Mouse (Mus musculus) fibroblast of lung, adult 2 months (primary cell): ENCODE data around the gene Cdc34b.
"Not testable (repeated sequence)": the region's sequence is repeated elsewhere in the genome, so short reads cannot be mapped to it uniquely, and the experiment has no call there.

Source experiments
- DNase-seq: peaks from one replicate; pipeline ENCODE4 v3.0.0-alpha.2; 2011; ENCODE audit warnings: low read depth

Cdc34b gene

DNA sequence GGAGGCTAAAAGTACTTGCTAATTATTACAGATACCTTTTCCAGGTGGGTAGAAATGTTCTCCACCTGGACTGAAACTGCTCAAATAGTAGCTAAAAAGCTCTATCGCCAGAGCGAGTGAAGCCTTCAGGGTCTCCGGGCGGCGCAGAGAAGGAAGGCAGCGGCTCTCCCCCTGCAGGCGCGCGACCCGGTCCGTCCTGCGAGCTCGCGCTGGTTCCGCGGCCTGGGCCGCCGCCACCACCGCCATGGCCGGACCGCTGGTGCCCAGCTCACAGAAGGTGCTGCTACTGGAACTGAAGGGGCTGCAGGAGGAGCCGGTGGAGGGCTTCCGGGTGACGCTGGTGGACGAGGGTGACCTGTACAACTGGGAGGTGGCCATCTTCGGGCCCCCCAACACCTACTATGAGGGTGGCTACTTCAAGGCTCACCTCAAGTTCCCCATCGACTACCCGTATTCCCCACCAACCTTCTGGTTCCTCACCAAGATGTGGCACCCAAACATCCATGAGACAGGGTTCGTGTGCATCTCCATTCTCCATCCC is at the start of gene Cdc34b:
Gene Cdc34b, plus strand, starts transcription at position 51 of the 541 bp plus-strand sequence.
- DNase-seq = no peak

DNA sequence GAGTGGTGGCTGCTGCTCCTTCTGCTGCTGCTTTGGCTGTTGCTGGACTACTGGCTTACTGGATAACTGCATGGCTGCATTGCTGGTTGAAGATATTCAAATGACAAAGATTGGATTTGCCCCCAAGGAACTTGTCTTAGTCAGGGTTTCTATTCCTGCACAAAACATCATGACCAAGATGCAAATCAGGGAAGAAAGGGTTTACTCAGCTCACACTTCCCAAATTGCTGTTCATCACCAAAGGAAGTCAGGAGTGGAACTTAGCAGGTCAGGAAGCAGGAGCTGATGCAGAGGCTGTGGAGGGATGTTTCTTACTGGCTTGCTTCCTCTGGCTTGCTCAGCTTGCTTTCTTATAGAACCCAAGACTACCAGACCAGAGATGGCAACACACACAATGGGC is 49.1 kb upstream of the Cdc34b start:
- DNase-seq = not testable (repeated sequence)

DNA sequence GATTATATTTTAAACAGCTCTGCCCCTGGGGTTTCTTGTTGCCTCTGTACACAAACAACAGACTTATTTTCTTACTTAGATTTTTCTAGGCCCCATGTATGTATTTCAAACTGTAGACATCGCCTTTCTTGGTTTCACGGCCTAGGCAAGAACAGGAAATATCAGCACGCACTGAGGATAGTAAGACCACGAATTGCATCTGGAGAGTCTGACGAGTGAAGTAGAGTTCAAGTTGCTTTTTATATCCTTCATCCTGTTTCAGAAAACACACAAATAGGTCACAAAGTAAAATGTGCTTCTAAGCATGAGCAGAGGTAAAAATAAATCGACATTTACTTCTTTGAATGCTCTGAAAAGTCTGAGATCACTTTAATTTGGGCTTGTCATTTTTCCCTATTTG is 46.1 kb upstream of the Cdc34b start:
- no peak for DNase-seq

DNA sequence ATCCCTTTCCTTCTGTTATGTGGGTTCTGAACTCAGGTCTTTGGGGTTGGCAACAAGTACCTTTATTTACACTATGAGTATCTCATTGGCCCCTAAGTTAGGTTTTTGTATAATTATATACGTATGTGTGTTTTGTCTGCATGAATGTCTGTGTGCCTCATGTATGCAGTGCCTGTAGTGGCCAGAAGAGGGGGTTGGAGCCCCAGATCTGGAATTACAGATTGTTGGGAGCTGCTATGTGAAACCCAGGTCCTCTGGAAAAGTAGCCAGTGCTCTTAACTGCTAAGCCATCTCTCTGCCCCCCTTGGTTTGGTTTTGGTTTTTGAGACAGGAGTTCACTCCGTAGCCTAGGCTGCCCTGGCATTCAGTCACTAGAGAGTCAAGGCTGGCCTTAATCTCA is 44.4 kb upstream of the Cdc34b start:
- DNase-seq = no peak

DNA sequence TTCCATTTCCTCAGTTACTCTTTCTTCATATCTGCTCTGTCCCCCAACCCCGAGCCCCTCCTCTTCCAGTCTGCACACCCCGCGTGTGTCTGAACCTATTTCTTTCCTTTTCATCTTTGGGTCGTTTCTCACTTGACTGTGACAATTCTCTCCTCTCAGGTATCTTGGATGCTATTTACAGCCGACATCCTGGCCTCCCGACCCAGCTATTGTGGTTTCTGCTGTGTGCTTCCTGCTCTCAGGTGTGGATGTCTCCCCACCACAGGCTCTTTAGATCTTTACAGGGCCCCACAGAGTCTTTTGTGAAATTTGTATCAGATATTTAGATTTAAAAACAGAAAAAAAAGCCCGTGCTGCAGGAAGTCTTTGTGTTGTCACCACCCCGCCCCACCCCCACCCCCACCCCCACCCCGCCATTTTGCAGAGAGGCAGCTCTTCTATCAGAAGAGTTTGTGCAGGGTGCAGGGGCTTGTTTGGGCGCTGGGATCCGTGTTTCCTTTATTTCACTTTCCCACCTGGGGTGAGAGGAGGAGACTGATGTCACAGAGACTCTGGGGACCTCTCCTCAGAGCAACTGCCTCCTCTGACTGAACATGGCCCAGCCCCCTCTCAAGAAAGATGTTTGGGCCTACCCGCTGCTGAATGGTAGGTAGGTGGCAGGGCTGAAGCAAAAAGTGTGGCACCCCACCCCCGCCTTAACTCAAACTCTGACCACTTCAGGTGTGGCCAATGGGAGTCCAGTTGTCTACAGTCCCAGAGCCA is 43.7 kb upstream of the Cdc34b start:
- no peak for DNase-seq

DNA sequence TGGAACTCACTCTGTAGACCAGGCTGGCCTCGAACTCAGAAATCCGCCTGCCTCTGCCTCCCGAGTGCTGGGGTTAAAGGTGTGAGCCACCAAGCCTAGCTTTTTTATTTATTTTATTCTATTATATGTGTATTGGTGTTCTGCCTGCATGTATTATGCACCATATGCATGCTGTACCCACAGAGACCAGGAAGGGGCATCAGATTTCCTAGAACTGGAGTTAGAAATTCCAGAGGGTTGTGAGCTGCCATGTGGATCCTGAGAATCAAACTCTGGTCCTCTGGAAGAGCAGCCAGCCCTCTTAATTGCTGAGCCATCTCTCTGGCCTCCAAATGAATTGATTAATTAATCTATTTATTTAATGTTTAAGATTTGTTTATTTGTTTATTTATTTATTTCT is 42.2 kb upstream of the Cdc34b start:
- DNase-seq = no peak

DNA sequence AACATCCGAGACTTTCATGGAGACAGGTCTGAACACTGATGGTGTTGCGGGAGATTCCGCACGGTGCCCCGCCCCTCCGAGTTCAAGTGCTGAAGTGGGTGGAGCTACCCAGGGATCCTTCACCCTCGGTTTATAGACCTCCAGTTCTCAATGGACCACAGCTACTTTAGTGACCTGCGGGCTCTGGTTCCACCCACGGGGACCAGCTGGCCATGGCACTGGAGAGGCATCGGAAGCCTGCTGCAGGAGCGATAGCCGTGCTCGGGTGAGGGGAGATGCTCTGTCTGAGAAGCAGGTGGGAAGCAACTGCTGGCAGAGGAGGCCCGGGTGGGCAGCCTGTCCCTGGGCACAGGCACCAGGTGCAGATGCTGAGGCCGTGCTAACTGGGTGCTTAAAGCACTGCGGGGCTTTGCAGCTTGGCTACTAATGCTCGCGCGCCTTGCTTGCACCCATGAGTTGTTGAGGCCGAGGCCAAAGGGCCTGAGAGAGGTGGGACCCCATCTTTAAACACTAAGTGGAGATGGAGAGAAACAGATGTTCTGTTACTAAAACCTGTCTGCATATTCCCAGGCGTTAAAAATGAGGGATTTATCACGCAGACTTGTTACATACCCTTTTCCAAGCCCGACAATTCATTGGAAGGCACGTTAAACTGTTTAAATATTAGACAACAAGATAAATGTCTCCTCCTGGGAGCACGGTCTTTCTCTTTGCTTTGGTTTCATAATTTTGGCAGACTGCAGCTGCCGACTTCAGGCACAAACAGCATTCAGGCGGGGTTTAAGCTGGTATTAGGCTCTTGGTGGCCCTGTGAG is 40.0 kb upstream of the Cdc34b start:
- no peak for DNase-seq

DNA sequence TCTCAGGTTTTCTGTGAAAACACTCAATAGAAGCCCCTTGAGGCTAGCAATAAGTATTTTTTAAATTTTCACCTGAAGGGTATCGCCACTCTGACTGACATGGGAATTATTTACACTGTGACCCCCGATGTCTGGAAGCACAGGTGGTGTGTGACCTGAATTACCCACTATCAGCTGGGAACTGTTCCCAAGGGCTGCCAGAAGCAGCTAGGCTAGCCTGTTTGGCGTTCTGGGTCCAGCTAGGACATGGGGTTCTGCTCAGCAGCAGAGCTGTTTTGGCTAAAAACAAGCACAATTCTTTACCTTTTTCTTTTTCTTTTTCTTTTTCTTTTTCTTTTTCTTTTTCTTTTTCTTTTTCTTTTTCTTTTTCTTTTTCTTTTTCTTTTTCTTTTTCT is 39.4 kb upstream of the Cdc34b start:
- no peak for DNase-seq

DNA sequence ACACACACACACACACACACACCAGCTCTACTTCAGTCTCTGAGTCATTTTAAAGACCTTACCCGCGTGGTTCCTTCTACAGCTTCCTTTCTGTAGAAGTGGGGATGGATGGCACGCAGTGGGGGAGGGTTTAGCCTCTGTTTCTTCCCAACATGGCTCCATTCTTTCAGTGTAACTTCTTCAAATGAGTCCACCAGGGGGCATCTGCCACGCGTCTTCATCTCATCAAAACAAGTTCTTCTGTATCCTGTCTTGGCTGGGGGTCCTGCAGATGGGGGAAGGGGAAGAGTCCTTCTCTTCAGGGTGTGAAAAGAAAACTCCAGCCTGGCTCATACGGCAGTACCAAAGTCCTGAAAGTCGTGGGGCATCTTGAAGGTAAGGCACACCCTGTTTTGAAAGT is 37.6 kb upstream of the Cdc34b start:
- DNase-seq = no peak

DNA sequence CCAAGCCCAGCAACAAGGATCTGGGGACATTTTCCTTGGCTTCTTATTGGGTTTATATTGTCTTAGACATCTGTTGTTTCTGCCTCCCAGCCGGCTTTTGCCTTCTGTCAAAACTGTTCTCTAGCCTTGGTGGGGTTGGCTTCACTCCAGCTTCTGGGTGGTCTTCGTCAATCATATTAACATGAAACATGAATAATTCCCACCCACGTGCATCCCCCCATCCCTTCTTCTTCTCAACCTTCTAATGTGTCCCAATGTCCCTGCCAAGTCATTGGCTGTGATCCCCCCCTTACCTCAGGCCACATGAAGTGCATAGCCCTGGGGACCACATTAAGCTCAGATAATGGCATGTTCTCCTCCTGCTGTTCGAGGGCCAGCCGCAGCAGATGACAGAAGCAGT is 37.1 kb upstream of the Cdc34b start, which contains the start of gene Gm11541:
Gene Gm11541, minus strand, starts transcription at position 28 of the 400 bp plus-strand sequence.
- DNase-seq = no peak

DNA sequence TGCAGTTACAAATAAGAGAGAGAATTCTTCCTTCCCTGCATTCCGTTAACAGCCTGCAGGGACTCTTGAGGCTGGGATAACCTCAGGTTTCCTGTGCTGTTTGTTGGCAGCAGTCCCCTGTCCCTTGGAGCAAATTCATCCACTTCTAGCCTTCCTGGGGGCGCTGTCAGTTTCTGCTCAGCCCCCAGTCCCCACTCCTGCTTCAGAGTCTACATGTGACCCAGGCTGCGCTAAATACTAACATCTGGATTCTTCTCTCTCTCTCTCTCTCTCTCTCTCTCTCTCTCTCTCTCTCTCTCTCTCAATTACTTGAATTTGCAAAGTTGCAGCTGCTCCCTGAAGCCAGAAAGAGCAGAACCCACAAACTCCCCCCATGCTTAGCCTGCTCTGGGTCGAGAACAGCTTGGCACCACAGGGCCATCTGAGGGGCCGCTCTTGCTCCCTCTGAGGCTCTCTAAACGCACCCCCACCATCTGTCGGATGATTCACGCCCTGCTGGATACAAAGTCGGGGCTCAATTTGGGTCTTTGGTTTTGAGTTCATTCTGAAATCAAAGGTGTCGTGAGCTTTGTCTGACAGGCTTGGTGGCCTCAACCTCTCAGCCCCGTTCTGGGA is 28.2 kb upstream of the Cdc34b start:
- no peak for DNase-seq

DNA sequence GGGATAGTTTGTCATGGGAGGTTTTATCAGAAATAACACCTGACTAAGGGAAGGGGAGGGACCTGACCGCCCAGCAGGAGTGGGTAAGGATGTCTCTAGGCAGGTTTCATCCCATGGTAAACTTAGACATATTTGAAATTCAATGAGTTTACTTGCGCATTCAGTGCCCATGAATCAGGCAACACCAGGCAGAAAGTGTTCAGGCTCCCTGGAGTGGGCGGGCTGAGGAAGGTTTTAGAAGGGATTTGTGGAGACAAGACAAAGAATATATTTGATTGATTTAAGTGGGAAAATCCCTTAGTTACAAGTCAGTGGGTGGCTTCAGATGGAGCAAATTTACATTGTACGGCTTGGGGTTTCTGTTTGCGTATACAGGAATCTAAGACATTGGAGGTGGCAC is 26.0 kb upstream of the Cdc34b start:
- DNase-seq = no peak

DNA sequence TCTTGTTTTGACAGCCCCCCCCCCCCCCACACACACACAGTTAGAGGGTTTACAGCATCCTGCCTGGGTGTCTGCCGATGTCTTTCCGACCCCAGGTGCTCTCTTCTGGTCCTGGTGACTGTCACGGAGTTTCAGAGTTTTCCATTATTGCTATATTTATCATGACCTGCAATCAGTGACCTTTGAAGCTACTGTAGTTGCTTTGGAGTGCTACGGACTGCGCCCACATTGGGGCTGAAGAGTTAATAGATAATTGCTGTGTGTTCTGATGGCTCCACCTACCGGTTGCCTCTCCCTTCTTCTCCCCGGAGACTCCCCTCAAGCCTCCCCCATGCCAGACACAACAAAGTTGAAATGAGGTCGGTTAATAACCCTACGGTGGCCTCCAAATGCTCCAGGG is 24.8 kb upstream of the Cdc34b start:
- no peak for DNase-seq

DNA sequence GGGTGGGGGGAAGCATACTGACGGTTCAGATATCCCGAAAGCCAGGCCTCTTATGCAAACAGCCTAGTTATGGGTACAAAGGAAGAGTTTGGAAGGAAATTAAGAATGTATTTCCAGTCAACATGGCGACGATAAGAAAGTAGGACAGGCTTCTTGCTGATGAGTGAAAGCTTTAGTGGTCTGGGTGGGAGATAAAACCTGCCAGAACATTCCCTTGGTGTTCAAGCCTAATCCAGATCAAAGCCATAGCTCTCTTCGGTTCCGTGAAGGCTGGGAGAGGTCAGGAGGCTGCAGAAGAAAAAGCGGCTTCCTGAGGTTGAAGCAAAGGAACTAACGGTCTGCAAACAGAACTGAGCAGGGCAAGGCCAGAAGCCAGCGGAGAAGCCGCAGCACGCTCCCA is 24.3 kb upstream of the Cdc34b start:
- no peak for DNase-seq

DNA sequence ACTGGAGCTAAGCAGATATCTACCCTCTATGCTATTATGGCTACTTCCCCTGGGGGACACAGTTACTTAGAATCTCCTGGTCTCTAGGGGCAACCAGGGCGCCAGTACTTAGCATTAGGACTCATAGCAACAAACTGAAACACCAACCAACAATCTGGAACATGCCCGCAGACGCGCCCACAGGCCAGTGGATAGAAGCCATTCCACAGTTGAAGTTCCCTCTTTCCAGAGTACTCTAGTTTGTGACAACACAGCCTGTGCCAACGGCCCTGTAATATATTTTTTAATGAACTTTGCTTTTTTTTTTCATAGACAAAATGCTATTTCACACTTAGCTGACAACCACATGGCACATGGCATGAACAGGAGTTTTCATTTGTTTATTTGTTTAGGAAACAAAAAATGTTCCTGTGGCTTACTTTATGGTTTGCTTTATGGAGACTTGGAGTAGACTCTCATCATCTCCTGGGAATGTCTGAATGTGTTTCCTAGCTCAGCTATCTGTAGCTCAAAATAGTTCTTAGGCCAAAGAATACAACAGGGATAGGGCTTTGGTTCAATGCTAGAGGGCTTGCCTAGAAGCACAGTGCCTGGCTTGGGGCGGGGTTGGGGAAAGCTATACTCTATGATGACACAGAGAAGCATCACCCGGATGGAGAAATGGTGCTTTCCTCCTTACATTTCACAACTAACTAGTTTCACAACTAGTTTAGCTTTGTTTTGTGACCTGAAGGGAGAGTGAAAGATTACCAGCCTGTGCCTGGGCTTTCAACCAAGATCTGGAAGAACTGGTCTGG is 23.3 kb upstream of the Cdc34b start:
- DNase-seq = no peak

DNA sequence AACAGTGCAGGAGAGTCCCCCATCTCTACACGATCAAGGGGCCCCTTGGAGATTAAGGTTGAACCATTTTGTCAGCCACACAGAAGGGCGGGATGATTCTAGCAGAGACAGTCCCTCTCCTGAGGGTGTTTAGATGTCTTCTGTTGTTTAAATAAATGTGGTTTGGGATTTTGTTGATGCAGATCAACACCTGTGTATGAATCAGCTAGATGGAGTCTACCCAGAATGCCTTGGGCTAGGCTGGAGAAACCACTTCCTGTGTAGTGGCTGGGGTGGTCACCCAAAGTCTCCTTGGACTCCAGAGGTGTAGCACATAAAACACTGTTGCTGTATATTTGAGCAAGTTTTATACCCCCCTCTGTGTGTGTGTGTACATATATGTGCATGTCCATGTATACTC is 22.4 kb upstream of the Cdc34b start:
- no peak for DNase-seq

DNA sequence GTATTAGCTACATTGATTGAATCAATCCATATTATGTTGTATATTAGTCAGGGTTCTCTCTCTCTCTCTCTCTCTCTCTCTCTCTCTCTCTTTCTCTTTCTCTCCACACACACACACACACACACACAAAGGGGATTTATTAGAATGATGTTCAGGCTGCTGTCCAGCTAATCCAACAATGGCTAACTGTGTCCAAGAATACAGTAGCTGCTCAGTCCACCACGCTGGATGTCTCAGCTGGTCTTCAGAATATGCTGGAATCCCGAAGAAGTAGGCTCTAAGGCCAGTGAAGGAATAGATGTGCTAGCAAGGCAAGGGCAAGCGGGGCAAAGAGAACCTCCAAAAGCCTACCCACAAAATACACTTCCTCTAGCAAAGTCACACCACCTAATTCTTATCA is 14.3 kb upstream of the Cdc34b start:
- DNase-seq = no peak

DNA sequence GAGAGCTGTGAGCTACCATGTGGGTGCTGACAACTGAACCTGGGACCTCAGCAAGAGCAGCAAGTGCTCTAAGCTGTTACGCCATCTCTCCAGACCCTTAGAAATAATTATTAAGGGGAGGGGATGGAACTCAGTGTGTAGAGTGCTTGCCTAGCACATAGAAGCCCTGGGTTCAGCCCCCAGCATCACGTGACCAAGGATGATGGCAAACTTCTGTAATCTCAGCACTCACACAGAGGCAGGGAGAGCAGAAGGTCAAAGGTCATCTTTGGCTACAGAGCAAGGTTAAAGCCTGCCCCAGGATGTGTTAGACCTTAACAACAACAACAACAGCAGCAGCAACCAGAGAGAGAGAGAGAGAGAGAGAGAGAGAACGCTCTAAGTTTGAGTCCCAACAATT is 13.0 kb upstream of the Cdc34b start:
- no peak for DNase-seq

DNA sequence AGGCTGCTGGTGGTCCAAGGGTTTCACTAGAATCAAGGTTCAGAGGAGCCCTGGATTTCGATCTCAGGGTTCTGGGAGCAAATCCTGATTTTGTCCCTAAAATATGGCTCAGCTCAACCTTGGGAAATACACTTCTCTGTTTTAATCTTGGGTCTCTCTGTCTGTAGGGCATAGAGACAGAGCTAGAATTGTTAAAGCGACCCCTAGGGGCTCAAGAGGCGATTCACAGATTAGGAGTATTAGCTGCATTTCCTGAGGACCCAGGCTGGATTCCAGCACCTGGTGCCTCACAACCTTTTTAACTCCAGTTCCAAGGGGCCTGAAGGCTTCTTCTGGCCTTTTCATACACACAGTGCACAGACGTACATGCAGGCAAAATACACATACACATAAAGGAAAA is 12.0 kb upstream of the Cdc34b start:
- DNase-seq = no peak

DNA sequence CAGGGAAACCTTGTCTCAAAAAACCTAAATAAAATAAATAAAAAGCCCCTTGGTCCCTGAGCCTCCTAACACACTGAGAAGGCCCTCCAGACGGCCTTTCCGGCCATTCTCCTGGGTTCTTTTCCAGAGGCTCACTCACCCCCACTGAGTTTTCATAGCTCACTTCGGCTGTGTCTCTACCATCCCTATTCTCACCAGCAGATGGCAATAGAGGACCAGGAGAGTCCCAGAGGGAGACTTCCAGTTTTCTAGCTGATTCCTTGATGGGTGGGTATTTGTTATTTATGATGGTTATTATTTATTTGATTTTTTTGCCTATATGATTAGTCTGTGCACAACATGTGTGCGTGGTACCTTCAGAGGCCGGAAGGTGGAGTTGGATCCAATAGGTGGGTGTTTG is 11.3 kb upstream of the Cdc34b start:
- DNase-seq = no peak

DNA sequence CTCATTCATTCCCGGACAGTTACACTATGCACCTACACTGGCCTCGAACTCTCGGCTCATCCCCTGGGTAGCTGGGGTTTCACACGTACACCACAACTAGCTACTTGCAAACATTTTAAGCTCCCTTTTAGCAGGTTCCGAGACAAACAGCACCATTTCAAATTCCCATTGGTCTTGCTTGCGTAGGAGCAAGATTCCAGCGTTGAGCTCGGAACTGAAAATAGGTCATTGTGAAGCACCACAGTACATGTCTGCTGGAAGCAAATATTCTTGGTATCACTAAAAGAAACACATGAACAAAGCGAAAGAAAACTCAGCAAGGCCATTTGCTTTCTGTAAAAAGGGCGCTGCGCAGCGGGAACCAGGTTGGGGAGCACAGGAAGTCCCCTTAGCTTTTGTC is 10.4 kb upstream of the Cdc34b start:
- DNase-seq = no peak

DNA sequence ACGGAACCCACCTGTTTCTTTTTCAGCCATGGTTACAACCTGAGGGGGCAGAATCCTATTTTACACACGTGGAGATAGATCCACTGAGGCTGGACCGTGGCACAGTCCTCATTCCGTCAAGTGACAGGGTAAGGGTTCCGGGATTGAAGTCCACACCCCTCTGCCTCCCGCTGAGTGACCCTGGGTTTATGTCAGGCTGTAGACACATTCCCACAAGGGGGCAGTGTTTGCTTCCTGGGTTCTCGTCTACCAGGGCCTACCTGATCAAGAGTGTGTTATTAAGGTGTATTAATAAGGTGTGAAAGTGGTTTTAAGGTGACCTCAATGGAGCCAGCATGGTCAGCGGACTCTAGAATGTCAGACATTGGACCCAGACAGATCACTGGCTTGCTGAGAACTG is 8.8 kb upstream of the Cdc34b start:
- no peak for DNase-seq
